Mouse (Mus musculus) kidney, postnatal 4 days (tissue): Measurements from ENCODE around the gene Ncs1.
A peak's percentile ranks its signal among the peaks of the same experiment; 100 is the strongest.

Source experiments
- DNase-seq, 2 experiments: peaks; one replicate each; pipeline ENCODE4 v3.0.0; 2021; ENCODE audit warnings: mixed read lengths in 2 of 2

Ncs1 gene

DNA sequence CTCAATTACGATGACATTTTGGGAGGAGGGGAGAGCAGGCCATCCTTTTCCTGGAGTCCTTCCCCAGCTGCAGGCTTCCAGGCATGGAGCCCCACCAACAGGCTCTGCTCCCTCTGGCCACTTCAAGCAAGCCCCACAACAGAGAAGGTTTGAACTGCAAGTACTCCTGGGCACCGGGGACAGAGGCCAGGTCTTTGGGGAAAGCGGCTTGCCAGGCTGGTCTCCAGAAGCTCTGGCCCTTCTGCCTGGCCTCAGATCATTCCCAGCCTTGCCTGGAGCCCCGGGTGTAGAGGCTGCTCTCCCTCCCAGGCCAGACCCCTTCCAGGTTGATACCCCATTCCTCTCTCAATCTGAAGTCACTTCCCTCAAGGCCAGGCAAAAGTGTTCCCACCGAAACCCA lies 572 bp upstream of the Ncs1 start:
- DNase-seq = no peak

DNA sequence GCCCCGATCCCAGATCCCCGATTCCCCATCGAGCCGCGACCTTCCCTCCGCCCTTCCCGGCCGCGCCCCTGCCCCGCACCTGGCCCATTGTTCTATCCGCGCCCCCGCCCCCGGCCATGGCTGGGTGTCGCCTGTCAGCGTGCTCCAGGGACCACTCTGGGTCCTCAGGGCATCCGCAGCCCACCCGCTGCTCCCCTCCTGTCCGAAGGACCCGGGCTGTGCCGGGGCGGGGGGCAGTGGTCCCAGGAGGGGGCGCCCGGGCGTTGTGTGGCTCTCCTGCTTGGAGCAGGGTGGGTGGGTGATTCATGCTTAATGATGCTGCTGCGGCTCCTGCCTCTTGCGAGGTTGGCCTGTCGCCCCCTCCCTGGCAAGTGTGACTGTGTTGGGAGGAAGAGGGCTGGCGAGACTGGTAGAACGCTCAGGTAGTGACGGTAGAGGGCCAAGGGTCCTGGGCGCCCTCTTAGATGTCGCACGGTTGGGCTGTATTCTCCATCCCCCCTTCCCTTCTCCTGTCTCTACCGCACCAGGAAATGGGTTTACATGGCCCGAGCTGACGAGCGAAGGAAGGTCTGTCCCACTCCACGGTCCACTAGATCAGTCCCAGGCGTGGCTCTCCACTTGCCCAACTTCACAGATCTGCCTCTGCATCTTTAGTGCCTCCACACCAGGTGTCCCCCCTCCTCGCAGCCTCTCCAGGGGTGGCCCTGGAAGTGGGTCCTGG lies 788 bp downstream of the Ncs1 start:
- peak; percentile 67 to 76 for DNase-seq

DNA sequence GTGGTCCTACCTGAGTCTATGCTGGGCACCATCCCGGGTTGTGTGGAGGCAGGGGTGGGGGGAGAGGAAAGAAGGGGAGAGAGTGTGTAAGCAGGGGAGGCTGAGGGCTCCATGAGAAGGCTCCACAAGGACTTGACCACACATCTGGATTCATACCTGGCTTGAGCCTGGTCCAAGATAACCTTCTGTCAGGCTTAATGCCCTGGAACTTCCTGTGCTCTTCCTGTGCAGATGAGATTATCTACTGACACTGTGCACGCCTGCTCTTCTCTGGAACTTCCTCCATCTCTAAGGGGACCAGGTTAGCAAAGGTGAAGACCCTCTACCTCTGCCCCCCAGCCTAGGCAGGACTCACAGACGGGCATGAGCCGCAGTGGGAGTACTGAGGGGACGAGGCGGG lies 3.2 kb downstream of the Ncs1 start:
- DNase-seq = no peak

DNA sequence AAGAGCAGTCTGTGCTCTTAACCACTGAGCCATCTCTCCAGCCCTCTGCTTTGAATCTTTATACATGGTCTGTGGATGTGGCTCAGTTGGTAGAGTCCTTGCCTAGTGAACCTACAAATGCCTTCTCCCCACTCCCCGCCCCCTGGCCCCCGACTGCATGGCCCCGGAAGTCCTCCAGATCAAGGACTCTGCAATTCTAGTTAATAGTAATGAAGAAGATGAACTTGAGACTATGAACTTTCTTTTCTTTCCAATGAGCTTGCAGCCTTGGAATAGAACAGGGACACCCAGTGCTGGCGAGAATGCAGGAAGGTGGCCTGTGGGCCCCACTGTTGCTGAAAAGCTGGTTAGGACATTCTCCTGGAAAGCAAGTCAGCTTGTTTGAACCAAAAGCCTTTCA lies 6.5 kb downstream of the Ncs1 start:
- DNase-seq = peak in 1 of 2 experiments; percentile 51

DNA sequence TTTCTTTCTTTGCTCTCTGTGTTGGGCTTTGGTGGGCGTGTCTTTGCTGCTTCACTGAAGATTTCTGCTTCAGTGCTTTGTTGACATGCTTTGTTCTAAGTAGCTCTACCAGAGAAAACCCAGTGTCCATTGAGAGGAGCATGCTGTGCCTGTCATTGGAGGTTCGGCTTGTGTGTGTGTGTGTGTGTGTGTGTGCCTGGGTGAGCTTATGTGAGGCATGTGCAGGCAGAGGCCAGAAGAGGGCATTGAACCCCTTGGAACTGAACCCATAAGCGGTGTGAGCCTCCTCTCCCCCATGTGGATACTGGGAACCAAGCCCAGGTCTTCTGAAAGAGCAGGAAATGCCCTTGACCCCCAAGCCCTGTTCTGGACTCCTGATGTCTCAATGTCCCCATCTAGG lies 7.8 kb downstream of the Ncs1 start:
- peak; percentile 49 to 66 for DNase-seq

DNA sequence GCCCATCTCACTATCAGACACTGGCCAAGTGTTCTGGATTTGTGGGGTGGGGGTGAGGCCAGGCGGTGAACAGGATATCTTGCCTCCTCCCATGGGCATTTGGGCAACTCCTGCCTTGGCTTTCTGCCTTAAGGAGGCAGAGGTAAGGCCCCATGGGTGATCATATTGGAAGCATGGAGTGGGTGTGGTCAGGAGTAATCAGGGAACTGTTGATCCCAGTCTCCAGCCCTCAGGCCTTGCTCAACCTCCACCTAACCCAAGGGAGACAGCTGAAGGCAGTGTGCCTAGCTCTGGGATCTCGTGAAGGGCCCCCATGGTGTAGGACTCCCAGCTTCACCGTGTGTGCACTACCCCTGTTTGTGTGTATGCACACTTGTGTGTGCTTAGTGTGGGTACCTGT lies 9.2 kb downstream of the Ncs1 start:
- no peak for DNase-seq

DNA sequence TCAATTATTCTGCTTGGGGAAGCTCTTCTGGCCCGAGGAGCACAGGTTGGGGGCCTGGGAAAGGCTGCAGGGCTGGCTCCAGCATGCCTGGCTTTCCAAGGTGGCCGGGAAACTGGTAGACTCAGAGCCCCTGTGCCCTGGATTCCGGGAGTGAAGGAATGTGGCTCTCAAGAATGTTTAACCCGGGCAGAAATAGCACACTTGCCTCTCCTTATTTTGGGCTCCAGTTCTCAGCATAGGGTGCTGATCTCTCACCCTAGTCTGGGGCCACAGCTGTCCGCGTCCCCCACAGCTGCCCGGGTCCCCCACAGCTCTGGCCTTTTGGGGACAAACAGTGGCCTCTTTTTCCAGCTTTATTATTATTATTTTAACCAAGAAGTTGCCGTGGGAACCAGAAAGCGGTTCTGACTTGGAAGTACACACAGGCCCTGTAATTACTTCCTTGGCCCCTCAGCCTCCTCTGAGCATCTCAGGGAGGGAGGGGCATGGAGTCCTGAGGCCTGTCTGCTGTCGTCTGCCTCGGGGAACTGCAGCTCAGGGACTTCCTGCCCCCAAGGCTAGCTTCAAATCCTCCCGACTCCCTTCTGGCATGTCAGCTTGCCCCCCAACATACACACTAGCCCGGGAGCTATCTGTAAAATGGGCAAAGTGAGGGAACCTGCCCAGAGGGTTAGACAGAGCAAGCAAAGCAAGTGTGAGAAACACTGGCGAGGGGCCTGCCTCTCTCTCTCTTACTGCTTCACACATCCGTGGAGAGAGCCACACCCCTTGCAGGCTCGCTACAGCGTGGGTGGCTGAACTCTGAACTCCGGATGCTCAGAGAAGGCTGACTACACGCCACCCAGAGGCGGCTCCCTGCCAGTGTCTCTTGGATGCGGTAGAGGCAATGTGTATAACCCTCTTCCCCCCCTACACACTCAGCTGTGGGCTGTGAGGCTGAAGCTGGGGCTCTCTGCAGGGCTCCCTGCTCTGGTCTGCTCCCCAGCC lies 10.6 kb downstream of the Ncs1 start:
- peak; percentile 83 to 90 for DNase-seq

DNA sequence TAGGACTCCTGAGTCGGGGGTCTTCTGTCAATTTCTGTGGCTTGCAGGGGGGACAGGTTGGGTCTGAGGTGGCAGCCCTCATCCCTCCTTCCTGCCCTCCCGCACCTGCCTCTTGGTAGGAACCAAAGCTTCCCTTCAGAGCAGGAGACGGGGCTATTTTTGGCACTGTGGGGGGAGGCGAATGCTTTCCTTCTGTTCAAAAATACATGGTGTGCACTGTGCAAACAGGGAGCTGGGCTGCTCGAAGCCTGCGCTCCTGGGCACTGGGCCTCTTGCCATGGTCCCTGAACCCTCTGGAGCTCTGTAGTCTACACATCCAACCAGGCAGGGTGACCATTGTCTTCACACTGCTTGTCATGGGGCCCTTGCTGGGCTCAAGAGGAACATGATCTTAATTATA lies 11.5 kb downstream of the Ncs1 start:
- DNase-seq = no peak

DNA sequence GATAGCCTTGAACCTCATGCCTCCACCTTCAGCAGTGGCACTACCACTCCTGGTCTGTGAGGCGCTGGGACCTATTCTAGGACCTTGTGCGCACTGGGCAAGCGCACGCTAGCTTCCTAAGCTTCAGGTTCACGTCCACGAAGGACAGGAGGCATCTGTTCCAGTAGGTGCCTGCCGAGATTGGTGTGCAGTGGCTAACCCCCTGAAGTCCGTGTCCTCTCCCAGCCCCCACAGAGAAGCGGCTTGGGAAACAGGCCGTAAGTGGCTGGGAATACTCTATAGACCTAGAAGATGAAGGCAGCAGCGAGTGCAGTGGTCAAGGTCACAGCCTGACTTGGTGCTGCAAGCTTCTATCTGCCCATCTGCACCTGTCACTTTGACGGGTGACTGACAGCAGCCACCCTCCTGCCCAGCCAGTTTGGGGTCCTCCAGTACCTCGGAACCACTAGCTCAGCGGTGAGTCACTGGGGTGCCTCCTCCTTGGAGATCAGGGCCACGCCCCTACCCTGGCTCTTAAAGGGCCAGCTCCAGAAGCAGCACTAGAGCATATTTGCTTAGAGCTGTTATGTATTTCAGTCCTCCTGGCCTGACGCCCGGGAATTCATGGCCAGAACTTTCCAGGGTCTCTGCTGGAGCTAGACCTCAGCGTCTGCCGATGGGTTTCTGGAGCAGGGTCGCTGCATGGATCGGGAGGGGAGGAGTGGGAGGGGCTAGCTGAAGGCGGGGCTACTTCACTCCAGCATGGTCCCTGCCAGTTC lies 13.2 kb downstream of the Ncs1 start:
- DNase-seq = peak; percentile 88 to 92

DNA sequence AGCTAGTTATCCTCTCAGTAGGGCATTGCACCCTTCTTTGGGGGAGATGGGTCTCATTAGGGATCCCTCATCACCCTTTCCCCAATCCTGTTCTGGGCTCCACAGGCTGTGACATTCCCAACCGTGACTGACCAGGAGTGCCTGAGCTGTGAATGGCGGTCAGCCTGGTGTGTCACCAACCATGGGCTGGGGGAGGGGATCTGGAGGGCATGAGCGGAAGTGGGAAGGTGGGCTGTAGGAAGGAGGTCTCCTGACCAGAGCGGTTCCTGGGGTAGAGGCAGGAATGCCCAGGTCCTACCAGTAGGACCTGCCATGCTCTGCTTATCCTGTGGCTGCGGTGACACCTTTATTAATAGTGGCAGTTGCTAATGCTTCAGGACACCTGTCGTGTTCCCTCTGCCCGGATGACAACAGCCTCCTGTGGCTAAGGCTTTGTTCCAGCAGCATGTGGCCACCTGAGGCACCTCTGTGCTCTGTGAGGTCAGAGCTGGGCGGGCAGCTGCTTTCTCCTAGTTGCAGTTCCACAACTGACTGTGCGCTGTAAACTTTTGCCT lies 13.8 kb downstream of the Ncs1 start:
- peak; percentile 61 to 72 for DNase-seq

DNA sequence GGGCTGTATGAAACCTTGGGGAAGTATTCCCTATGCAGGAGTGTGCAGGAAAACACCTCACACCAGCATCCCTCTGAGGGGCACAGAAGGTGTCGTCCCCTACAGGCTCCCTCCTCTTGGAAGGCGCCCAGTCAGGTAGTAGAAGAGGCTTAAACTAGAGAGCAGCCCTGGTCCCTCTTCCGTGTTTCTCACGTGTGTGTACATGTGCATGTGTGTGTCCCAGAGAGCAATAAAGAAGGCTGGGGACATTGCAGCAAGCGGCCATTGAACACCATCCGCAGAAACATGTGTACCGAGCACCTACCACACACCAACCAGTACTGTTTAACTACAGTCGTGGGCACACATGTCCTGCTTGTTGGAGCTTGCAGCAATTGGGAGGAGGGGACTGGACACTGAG lies 14.9 kb downstream of the Ncs1 start:
- DNase-seq = no peak

DNA sequence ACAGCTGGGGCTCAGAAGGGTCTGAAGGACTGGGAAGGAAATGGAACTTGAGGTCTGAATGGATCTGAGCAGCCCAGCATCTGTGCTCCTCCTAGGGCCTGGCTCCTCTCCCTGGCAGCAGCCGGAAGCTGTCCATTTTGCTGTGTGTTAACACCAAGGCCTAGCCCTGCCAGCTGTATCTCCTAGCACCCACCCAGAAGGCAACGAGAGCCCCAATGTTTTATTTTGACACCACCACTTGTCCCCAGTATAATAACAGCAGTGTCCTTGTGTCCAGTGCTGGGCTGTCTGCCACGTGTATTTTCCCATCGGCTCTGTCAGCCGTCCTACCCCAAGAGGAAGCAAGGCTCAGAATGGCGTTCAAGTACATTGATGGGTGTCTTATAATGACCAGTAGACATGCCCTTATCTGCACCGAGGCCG lies 17.4 kb downstream of the Ncs1 start:
- peak; percentile 50 to 56 for DNase-seq

DNA sequence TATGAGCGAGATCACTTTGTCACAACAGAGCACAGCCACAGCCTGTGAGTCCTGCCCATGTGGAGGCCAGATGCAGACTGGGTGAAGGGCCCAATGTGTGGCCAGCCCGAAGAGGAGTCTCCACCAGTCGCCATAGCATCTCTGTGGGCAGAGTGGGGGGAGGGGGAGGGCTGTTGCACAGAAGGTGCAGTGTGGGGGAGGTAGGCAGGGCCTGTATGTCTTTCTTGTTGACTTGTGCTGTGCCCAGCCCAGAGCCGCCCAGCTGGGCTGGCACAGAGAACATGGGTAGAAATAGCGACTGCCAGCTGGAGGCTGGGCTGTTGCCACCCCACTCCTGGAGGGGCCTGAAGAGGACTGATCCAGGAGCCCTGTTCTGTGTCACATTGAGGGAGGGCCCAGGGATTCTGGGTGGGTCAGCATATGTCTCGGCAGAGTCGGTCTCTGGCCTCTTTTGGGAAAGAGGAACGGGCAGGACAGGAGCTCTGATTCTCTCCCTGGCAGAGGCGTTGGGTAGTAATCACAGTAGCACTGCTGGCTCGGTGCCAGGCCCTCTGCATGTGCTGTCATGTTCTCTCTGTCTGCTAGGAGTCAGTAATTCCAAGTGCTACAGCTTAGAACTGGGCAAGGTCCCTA lies 18.2 kb downstream of the Ncs1 start:
- peak; percentile 80 to 86 for DNase-seq

DNA sequence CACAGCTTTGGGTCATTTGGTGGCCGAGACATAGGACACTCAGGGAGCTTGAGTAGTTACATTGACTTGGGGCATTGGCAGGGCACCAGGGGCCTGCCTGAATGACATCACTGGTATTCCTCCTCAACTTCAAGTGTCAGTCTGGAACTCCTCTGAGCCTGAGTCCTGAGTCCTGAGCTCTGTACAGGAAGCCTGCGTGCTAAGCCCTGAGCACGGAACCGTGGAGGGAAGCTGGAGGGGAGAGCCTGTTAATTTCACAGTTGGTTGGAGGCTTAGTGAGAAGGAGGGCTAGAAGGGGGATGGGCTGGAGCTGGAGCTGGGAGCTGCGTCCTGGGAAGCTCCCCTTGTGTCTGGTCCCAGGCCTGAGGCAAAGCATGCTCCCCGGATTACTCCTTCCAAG lies 21.8 kb downstream of the Ncs1 start:
- DNase-seq = peak; percentile 74 to 85

DNA sequence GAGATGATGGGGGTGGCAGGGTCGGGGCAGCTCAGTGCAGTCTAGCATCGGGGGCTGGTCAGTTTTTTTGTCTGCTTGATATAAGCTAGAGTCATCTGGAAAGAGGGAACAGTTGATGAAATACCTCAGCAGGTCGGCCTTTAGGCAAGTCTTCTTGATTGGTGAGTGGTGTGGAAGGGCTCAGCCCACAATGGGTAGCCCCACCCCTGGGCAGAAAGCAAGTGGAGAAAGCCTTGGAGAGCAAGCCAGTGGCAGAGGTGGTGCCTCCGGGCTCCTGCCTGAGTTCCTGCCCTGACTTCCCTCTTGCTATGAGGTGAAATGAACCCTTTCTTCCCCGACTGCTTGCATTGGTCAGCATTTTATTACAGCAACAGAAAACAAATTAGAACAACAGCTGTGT lies 23.0 kb downstream of the Ncs1 start:
- DNase-seq = peak; percentile 46 to 72

DNA sequence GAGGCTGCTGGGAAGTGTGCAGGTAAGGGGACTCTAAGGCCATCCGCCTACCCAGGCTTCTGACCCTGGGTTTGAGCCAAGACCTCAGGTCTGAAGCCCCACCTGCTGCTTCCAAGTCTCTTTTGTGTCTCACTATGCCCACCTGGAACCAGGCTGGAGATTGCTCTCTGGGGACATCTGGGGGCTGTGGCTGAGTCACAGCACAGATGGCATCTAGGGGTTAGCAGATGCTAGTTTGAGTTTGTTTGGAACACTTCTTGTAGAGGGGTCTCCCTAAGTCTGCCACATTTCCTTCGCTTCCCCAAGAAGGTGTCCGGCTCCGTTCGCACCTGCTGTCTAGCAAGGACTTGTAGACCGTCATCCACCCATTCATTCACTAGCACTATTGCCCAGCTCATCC lies 23.6 kb downstream of the Ncs1 start:
- DNase-seq = no peak

DNA sequence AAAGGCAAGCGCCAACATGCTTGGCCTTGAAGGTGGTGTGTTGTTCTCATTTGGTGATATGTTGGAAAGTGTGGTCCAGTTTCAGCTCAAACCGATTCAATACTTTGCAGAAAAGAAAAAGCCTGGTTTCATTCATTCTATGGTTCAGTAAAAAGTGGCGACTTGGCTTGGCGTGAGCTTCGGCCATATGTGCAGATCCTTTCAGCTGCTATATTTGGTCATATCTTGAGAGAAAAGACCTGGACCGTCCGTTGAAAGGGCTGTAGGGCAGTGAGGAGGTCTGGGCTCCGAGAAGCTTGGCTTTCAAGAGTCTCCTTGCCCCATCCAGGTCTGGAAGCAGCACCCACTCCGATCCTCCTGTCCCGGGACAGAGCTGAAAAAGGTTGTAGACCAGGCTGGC lies 24.2 kb downstream of the Ncs1 start:
- DNase-seq = no peak

DNA sequence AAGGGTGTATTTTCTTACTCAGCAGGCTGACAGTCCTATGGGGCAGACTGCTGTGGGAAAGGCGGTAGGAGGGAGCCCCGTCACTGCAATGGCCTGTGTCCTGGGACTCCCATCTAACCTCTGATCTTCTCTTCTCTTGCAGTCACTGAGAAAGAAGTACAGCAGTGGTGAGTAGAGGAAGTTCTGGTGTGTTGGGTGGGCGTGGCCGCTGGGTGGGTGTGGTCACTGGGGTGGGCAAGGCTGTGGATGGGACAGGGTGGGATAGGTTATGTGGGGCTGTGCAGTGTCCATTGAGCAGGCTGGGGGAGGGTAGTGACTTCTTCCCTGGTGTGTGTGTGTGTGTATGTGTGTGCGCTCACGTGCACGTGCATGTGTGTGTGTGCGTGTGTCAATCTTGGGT lies 24.8 kb downstream of the Ncs1 start:
- no peak for DNase-seq

DNA sequence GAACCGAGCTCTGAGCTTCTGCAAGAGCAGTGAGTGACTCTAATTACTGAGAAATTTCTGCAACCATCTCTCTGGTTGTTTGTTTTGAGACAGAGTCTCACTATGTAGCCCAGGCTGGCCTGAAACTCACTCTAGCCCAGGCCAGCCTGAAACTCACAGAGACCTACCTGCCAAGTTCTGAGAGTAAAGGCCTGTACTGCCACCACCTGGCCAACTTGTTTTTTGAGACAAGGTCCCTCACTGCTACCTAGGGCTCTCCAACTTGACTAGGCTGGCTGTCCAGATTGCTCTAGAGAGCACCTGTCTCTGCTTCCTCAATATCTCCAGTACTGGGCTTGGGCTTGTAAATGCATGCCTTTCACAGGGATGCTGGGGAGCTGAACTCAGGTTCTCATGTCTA lies 25.4 kb downstream of the Ncs1 start:
- no peak for DNase-seq

DNA sequence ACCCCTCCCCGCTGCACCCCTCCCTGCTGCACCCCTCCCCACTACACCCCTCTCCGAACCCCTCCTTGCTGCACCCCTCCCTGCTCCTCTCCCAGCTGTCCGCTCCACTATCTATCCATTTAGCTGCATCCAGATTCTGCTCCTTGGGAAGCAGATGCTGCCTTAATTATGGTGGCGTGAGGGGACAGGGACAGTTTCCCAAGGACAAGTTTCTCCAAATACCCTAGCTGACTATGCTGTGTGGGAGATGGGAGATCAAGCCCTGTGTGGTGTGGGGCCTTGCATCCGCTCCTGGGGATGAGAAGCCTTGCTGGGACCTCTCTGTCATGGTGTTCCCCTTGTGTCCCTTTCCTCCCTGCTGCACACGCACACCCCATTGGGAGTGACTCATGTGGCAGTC lies 29.4 kb downstream of the Ncs1 start:
- no peak for DNase-seq

DNA sequence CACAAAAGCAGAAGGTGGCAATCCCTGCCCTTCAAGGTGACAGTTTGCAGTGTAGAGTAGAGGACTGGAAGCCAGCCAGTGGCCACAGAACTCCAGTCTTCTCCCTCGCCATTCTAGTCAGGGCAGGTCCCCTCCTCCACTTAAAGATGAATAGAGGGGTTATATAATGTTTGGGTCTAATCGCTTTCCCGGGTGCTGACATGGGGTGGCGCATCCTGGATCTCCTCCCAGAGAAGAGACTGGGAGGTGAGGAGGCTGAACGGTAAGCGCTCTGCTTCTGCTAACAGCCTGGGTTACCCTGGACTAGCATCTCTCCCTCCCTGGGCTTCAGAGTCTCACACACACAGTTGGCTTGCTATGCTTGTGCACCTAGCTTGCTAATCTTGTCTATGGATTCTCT lies 32.2 kb downstream of the Ncs1 start:
- no peak for DNase-seq

DNA sequence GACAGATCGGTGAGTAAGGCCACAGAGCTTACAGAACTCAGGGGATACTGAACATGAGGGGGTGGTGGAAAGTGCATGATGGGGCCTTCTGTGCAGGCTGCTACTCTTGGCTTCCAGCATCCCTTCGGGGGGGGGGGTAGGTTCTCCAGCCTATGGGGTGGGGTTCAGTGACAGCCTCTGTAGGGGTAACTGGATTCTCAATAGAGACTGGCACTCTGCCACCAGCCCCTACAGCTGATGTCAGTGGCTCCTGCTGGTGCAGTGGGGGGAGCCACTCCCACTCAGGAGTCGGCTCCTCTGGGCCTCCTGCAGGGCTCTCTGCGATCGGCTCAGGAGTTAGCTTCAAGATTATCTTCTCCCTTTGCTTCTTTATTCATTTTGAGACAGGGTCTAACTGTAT lies 32.9 kb downstream of the Ncs1 start:
- no peak for DNase-seq

DNA sequence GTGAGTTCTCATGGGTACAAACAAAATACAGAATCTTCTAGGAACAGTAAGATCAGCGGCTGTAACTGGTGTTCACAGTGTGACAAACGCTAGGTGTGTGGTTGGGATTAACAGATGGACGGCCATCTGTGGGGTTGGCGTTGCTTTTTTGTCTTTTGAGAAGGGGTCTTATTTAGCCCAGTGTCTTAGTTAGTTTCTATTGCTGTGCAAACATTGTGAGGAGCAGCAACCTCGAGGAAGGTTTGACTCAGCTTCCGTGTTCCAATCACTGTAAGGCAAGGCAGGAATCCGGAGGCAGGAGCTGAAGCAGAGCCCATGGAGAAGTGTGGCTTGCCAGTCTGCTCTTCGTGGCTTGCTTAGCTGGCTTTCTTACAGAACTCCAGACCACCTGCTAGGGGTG lies 35.5 kb downstream of the Ncs1 start:
- DNase-seq = no peak
